Mouse (Mus musculus) hindbrain, embryonic 13.5 days (tissue): ENCODE measurements around the gene Pde7b. TPM values are rescaled to one million over a fixed set of nuclear protein-coding genes. Genes with fewer than 3 reads are reported as not detected.

Source experiments
- ATAC-seq: fragments of 200-750 bp; cut with Nextera tagmentation; 2 replicates; pipeline ENCODE4 v1.8.0; 2017; ENCODE audit warnings: moderate TSS enrichment; ENCODE audit not compliant: low FRiP score
- H3K27ac ChIP-seq: fragments of 300-500 bp; sonication (generic); 2 replicates; pipeline ENCODE4 v1.5.1; 2015; ENCODE audit warnings: inconsistent platforms, mild to moderate bottlenecking, moderate library complexity
- H3K27me3 ChIP-seq: fragments of 300-500 bp; sonication (generic); 2 replicates; pipeline ENCODE4 v1.6.1; 2015; ENCODE audit warnings: mild to moderate bottlenecking, inconsistent platforms
- H3K36me3 ChIP-seq: fragments of 300-500 bp; sonication (generic); 2 replicates; pipeline ENCODE4 v1.6.1; 2015; ENCODE audit warnings: mild to moderate bottlenecking, inconsistent platforms
- H3K4me1 ChIP-seq: fragments of 300-500 bp; sonication (generic); replicated peaks from 2 replicates; pipeline ENCODE4 v1.6.1; 2015; ENCODE audit warnings: inconsistent platforms
- H3K4me2 ChIP-seq: fragments of 300-500 bp; sonication (generic); 2 replicates; pipeline ENCODE4 v1.6.1; 2015; ENCODE audit warnings: inconsistent platforms, mild to moderate bottlenecking, moderate library complexity
- H3K4me3 ChIP-seq: fragments of 300-500 bp; sonication (generic); 2 replicates; pipeline ENCODE4 v1.5.1; 2015; ENCODE audit warnings: mild to moderate bottlenecking, inconsistent platforms
- H3K9ac ChIP-seq: fragments of 300-500 bp; sonication (generic); 2 replicates; pipeline ENCODE4 v1.6.1; 2015; ENCODE audit warnings: mild to moderate bottlenecking, inconsistent platforms
- H3K9me3 ChIP-seq: fragments of 300-500 bp; sonication (generic); 2 replicates; pipeline ENCODE4 v1.6.1; 2016; ENCODE audit warnings: inconsistent platforms
- WGBS: fragments of 180-500 bp; shearing (Covaris S2); methylation state at CpG from one replicate; pipeline ENCODE4 v1.1.7; 2015; 5-methylcytosine and 5-hydroxymethylcytosine counted together
- polyA plus RNA-seq: library from polyadenylated mRNA; unstranded; fragments of >200 nt; fragmentation: Nextera tagmentation; extraction: Ambion mirVana; gene quantifications from 2 replicates; pipeline ENCODE4 v1.2.1, GENCODE M21; 2015

Gene Pde7b
- polyA plus RNA-seq, 1 experiment from 2014 or later, result 2.4 TPM

GRCm38 (mm10) chr10:20420296-20420695 lies 304.6 kb downstream of the Pde7b start:
- H3K27me3 ChIP-seq, result no peaks in the 10 kb centered on the region
- no peaks in the 10 kb centered on the region for H3K36me3 ChIP-seq
- no peaks in the 10 kb centered on the region for H3K4me1 ChIP-seq
- WGBS, result 74% methylated on average over 7 of the region's 7 CpGs
- no peak overlapping the region for H3K4me3 ChIP-seq
- H3K27ac ChIP-seq, result no peak overlapping the region
- H3K9me3 ChIP-seq, result no peaks in the 10 kb centered on the region
- H3K4me2 ChIP-seq, result no peak overlapping the region
- ATAC-seq, result no peak
- H3K9ac ChIP-seq, result no peak overlapping the region

- WGBS, result 84% methylated on average over 10 of the region's 10 CpGs
- ATAC-seq, result no peak
- no peak overlapping the region for H3K4me3 ChIP-seq
- no peaks in the 10 kb centered on the region for H3K27me3 ChIP-seq
- H3K9ac ChIP-seq, result no peak overlapping the region
- no peaks in the 10 kb centered on the region for H3K36me3 ChIP-seq
- no peak overlapping the region for H3K4me2 ChIP-seq
- H3K27ac ChIP-seq, result no peak overlapping the region
- H3K9me3 ChIP-seq, result no peaks in the 10 kb centered on the region
- H3K4me1 ChIP-seq, result no peaks in the 10 kb centered on the region
These were observed 306.0 kb downstream of the Pde7b start for GRCm38 (mm10) chr10:20418856-20419219.

DNA sequence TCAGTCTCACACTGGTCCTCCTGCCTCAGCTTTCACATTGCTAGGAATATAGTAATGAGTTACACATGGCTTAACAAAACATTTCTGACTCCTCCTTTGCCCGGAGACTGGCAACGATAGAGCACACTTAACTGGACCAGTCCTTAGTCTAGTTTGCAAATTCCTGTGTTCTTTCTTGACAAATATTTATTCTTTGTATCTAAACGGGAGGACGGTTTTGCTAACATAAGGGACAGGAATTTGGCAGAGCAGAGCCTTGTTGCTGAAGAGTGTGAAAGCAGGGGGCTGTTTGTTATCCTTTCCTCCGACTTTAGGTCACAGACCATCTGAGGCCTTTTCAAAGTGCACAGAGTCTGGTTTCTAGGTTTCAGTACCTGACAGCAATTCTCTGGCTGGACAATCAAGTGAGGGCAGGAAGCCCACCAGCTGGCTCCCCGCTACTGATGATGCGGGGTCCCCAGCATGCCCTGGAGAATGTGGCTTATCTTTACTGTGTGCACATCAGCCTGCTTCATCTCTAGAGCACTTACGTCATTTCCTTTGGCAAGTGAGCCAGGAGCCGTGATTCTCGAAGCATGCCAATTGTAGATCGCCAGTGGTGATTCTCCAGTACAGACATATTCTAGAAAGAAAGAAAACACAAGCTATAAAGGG lies 306.5 kb downstream of the Pde7b start:
- H3K4me2 ChIP-seq, result no peak overlapping the region
- H3K36me3 ChIP-seq, result no peaks in the 10 kb centered on the region
- H3K9me3 ChIP-seq, result no peaks in the 10 kb centered on the region
- no peak overlapping the region for H3K27ac ChIP-seq
- no peaks in the 10 kb centered on the region for H3K4me1 ChIP-seq
- 83% methylated on average over 11 of the region's 11 CpGs for WGBS
- no peak for ATAC-seq
- H3K4me3 ChIP-seq, result no peak overlapping the region
- H3K27me3 ChIP-seq, result no peaks in the 10 kb centered on the region
- no peak overlapping the region for H3K9ac ChIP-seq

GRCm38 (mm10) chr10:20409181-20409580 lies 315.7 kb downstream of the Pde7b start:
- no peak for ATAC-seq
- Histone ChIP-seq H3K4me2 (no peak overlapping the region), H3K4me1 (no peaks in the 10 kb centered on the region), H3K9me3 (no peaks in the 10 kb centered on the region), H3K9ac (no peak overlapping the region), H3K36me3 (no peaks in the 10 kb centered on the region), H3K4me3 (no peak overlapping the region), H3K27ac (no peak overlapping the region), H3K27me3 (no peaks in the 10 kb centered on the region)
- 87% methylated on average over 10 of the region's 10 CpGs for WGBS

- H3K4me3 ChIP-seq, result no peak overlapping the region
- no peaks in the 10 kb centered on the region for H3K27me3 ChIP-seq
- no peak overlapping the region for H3K9ac ChIP-seq
- H3K27ac ChIP-seq, result no peak overlapping the region
- no peak for ATAC-seq
- no peaks in the 10 kb centered on the region for H3K9me3 ChIP-seq
- H3K4me2 ChIP-seq, result no peak overlapping the region
- 81% methylated on average over 3 of the region's 3 CpGs for WGBS
- H3K36me3 ChIP-seq, result no peaks in the 10 kb centered on the region
- H3K4me1 ChIP-seq, result no peaks in the 10 kb centered on the region
These were observed 316.5 kb downstream of the Pde7b start for GRCm38 (mm10) chr10:20408336-20408735.

- H3K9me3 ChIP-seq, result no peaks in the 10 kb centered on the region
- H3K36me3 ChIP-seq, result no peaks in the 10 kb centered on the region
- no peaks in the 10 kb centered on the region for H3K27me3 ChIP-seq
- no peak overlapping the region for H3K4me3 ChIP-seq
- no peak overlapping the region for H3K4me2 ChIP-seq
- ATAC-seq, result peak; percentile 79
- H3K4me1 ChIP-seq, result no peaks in the 10 kb centered on the region
- no peak overlapping the region for H3K27ac ChIP-seq
- 89% methylated on average over 2 of the region's 2 CpGs for WGBS
- H3K9ac ChIP-seq, result no peak overlapping the region
These were observed 319.4 kb downstream of the Pde7b start for GRCm38 (mm10) chr10:20405471-20405870.

GRCm38 (mm10) chr10:20402941-20403340 lies 321.9 kb downstream of the Pde7b start:
- Histone ChIP-seq H3K9me3 (no peaks in the 10 kb centered on the region), H3K36me3 (no peaks in the 10 kb centered on the region), H3K27ac (no peak overlapping the region), H3K4me2 (no peak overlapping the region), H3K4me3 (no peak overlapping the region), H3K9ac (no peak overlapping the region), H3K27me3 (no peaks in the 10 kb centered on the region), H3K4me1 (no peaks in the 10 kb centered on the region)
- WGBS, result 91% methylated on average over 5 of the region's 5 CpGs
- ATAC-seq, result no peak

- 79% methylated on average over 15 of the region's 15 CpGs for WGBS
- no peak overlapping the region for H3K9ac ChIP-seq
- H3K27ac ChIP-seq, result no peak overlapping the region
- no peak overlapping the region for H3K4me3 ChIP-seq
- H3K4me1 ChIP-seq, result no peaks in the 10 kb centered on the region
- H3K9me3 ChIP-seq, result no peaks in the 10 kb centered on the region
- no peaks in the 10 kb centered on the region for H3K27me3 ChIP-seq
- ATAC-seq, result no peak
- H3K4me2 ChIP-seq, result no peak overlapping the region
- no peaks in the 10 kb centered on the region for H3K36me3 ChIP-seq
These were observed 324.5 kb downstream of the Pde7b start for GRCm38 (mm10) chr10:20400406-20400805.

DNA sequence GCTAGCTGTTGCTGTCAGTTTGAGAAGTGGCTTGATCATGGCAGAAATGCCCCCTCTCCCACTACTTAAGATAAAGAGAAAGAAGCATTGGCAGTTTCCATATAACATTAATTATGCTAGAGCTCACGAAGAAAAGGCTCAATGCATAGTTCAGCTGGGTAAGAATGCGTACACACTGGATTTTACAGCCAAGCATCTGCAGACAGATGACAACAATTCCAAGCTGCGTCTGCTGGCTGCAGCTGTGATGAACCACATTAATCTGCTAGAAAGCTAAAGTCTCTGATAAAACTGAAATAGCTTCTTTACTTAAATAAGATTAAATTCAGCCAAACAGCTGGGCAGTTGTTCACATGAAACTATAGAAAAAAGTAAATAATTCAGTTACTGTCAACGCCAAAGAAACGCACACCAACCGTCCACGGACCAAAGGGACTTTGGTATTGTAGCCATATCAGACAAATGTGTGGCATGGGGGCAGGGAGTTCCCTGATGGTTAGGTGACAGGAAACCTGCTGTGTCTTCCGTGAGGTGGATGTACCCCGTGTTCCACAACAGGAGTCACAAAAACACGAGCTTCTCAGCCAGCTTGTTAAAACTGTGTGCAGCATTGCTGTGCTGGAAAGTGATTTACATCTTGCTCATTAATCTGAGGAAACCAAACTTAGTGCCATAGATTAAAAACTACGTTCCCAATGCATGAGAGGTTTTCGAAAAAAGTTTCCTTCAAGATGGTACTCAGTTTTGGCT lies 326.1 kb downstream of the Pde7b start:
- no peaks in the 10 kb centered on the region for H3K27me3 ChIP-seq
- no peaks in the 10 kb centered on the region for H3K36me3 ChIP-seq
- no peak overlapping the region for H3K4me3 ChIP-seq
- H3K4me1 ChIP-seq, result no peaks in the 10 kb centered on the region
- H3K9ac ChIP-seq, result no peak overlapping the region
- no peaks in the 10 kb centered on the region for H3K9me3 ChIP-seq
- WGBS, result 74% methylated on average over 12 of the region's 12 CpGs
- no peak overlapping the region for H3K4me2 ChIP-seq
- no peak overlapping the region for H3K27ac ChIP-seq
- ATAC-seq, result no peak

- H3K4me2 ChIP-seq, result no peak overlapping the region
- no peaks in the 10 kb centered on the region for H3K4me1 ChIP-seq
- no peak overlapping the region for H3K27ac ChIP-seq
- no peak overlapping the region for H3K4me3 ChIP-seq
- no peaks in the 10 kb centered on the region for H3K36me3 ChIP-seq
- no peaks in the 10 kb centered on the region for H3K9me3 ChIP-seq
- no peak for ATAC-seq
- H3K27me3 ChIP-seq, result no peaks in the 10 kb centered on the region
- no peak overlapping the region for H3K9ac ChIP-seq
- WGBS, result 88% methylated on average over 6 of the region's 6 CpGs
These were observed 326.7 kb downstream of the Pde7b start for GRCm38 (mm10) chr10:20398224-20398623.

GRCm38 (mm10) chr10:20395778-20396177 lies 329.1 kb downstream of the Pde7b start:
- no peak for ATAC-seq
- H3K4me2 ChIP-seq, result no peak overlapping the region
- H3K36me3 ChIP-seq, result no peaks in the 10 kb centered on the region
- no peaks in the 10 kb centered on the region for H3K4me1 ChIP-seq
- no peaks in the 10 kb centered on the region for H3K27me3 ChIP-seq
- no peak overlapping the region for H3K27ac ChIP-seq
- no peak overlapping the region for H3K4me3 ChIP-seq
- no peak overlapping the region for H3K9ac ChIP-seq
- no peaks in the 10 kb centered on the region for H3K9me3 ChIP-seq
- WGBS, result over 99% methylated on average over 3 of the region's 3 CpGs

DNA sequence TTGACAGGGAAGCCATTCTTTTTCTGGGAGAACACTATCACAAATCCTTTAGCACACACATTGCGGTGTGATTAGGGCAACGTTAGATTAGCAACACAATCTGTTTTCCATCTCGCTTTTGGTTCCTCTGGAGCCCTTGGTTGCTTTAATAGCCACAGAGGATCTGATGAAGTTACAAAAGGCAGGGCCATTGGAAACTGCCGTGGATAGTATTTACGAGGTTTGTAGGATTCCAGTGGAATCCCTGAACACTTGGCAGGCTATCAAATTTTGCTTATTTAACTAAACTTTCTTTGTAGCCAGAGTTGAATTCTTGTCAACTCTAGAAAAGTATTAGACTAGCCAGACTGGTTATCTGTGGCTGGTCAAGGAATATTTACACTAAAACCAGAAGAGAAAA lies 330.1 kb downstream of the Pde7b start:
- 85% methylated on average over 5 of the region's 5 CpGs for WGBS
- Histone ChIP-seq H3K4me1 (no peaks in the 10 kb centered on the region), H3K27ac (no peak overlapping the region), H3K4me2 (no peak overlapping the region), H3K9me3 (no peaks in the 10 kb centered on the region), H3K27me3 (no peaks in the 10 kb centered on the region), H3K9ac (no peak overlapping the region), H3K36me3 (no peaks in the 10 kb centered on the region), H3K4me3 (no peak overlapping the region)
- no peak for ATAC-seq

DNA sequence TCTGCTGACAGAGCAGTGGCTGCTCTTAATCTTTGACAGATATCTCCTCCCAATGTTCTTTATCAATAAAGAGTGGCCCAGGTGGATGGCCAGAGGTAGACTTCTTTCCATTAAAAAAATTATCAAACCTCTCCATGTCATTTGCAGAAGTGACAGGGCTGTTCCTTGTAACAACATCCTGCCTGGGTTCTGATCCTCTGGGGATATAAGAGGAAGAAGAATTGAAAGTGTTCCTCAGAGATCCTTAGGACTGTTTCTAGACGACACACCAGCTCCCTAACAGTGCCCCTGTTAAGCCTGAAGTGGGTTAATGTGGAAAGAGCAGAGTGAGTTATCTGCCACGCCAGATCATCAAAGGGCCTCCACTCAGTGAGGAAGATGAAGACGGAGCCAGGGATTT lies 334.3 kb downstream of the Pde7b start:
- ATAC-seq, result no peak
- H3K4me1 ChIP-seq, result no peaks in the 10 kb centered on the region
- WGBS, result 68% methylated on average over 3 of the region's 3 CpGs

More for the DNA sequence above, 334.3 kb downstream of the Pde7b start:
- Histone ChIP-seq H3K4me3 (no peak overlapping the region), H3K9me3 (no peaks in the 10 kb centered on the region), H3K27me3 (no peaks in the 10 kb centered on the region), H3K9ac (no peak overlapping the region), H3K4me2 (no peak overlapping the region), H3K36me3 (no peaks in the 10 kb centered on the region), H3K27ac (no peak overlapping the region)
